Mouse (Mus musculus): Measurements from ENCODE around the gene Daxx. TPM values are rescaled to one million over a fixed set of nuclear protein-coding genes. Genes with fewer than 3 reads are reported as not detected.

The Daxx gene
- total RNA-seq, 2 experiments from 2014 or later = 25.5 to 27.7 TPM

DNA sequence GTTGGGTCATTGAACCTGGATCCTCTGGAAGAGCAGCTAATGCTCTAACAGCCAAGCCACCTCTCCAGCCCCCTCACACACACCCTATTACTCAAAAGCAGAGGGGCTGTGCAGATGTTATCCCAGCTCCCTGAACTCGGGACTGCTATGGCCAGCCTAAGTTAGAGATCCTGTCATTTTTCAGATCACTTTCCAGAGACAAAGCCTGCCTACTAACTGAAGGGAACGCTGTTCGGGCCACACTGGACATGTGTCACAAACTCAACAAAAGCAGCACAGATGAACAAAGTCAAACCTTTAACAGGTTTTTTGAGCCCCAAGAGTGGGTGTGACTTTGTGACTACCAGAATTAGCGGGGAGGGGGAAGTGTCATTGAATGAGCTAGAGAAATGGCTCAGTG lies 43.7 kb downstream of the Daxx start:
- no peak overlapping the region for H3K27ac ChIP-seq
- intact Hi-C loops (cut with DNase I) = no loop called here
- no peak for DNase-seq (ENCODE audit: extremely low spot score in 1 of 2, low spot score in 2 of 2)
- no peak overlapping the region for H3K4me3 ChIP-seq
- no peak for TF ChIP-seq CTCF (IDR thresholded peaks at IDR 0.05)

DNA sequence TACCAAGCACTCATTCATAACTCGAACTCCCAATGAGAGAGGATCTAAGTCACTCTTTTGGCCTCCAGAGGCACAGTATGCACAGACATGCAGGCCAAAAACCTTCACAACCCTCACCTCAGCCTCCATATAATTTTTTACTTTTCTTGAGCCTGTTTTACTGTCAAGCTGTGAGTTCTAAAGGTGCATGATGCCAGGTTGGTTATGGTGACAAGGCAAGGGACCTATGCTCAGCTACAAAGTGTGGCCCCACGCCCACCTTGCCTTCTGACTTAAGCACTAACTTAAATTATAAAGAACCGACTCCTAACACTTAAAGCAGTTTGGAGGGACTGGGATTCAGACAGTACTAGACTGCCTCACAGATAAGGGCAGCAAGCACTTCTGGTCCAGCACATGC lies 44.1 kb downstream of the Daxx start:
- no peak for TF ChIP-seq CTCF (IDR thresholded peaks at IDR 0.05)
- Histone ChIP-seq H3K27ac (no peak overlapping the region), H3K4me3 (no peak overlapping the region)
- intact Hi-C loops (cut with DNase I) = no loop called here
- no peak for DNase-seq (ENCODE audit: extremely low spot score in 1 of 2, low spot score in 2 of 2)

DNA sequence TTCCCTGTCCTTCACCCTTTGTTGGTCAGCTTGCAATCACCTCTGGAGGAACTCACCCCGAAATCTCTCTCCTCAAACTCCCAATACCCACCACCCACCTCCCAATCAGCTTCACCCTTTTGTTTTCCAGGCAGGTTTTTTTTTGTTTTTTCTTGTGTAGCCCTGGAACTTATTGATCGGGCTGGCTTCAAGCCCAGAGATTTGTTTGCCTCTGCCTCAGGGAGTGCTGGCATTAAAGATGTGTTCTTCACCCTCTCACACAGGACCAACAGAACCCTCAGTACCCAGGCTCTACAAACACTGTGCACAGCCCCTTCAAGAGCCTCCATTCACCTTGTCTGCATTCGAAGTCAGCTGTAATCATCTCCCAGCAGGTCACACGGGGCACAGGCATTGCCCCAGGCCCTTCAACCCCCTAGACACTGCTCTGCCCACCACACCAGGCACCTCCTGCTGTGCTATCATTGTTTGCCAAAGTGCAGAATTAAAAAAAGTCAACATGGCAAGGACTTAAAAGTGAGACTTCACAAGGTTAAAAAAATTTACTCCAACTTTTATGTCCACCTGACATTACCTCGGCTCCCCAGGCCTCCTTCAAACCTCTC lies 44.8 kb downstream of the Daxx start:
- intact Hi-C loops (cut with DNase I) = no loop called here
- H3K4me3 ChIP-seq = peak overlapping the region; percentile 66
- no peak for DNase-seq (ENCODE audit: extremely low spot score in 1 of 2, low spot score in 2 of 2)
- TF ChIP-seq CTCF (IDR thresholded peaks at IDR 0.05) = no peak
- H3K27ac ChIP-seq = no peak overlapping the region

DNA sequence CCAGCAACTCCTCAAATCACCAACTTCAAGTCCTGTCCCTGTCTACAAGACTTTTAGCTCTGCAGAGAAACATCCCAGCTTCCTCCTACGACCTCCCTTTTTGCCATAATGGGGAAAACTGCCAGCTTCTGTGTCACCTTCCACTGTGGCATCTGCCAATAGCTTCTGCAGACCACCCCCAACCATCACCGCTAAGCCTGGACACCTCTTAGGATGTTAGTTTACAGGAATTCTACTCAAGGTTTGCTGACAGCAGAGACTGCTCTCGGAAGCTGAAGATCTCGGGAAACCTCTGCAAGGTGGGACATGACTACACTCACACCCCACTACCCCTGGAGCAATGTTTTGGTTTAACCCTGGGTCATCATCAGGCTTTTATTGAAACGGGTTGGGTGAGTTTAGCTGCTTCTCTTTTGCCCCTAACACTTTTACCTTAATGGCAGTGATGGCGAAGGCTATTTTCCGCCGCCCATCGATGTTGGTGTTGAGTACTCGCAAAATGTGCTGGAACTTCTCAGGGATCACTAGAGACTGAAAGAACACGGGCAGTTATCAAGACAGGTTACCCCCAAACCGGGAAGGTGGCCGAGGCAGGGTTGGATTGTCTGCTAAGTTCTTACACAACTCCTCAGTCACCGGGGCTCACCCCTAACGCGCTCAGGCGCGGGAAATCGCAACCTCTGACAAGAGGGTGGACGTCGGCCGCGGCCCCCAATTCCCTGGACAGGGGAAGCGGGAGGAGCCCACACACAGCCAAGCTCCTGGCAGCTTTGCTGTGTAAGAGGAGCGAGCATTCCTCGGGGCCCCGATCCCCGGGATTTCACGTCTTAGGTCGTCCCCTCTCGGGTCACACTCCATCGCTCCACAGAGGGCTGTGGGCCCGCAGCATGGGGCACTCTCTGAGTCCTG lies 45.7 kb downstream of the Daxx start:
- DNase-seq (ENCODE audit: extremely low spot score in 1 of 2, low spot score in 2 of 2) = peak in 1 of 2 experiments; percentile 33
- no peak for TF ChIP-seq CTCF (IDR thresholded peaks at IDR 0.05)
- Histone ChIP-seq H3K27ac (peak overlapping the region; percentile 89), H3K4me3 (peak overlapping the region; percentile 66)
- intact Hi-C loops (cut with DNase I) = loop anchor here (1.0 kb wide), 1 partner anchor 15 kb away; the partner anchor contains the start of genes Pfdn6 and Wdr46

DNA sequence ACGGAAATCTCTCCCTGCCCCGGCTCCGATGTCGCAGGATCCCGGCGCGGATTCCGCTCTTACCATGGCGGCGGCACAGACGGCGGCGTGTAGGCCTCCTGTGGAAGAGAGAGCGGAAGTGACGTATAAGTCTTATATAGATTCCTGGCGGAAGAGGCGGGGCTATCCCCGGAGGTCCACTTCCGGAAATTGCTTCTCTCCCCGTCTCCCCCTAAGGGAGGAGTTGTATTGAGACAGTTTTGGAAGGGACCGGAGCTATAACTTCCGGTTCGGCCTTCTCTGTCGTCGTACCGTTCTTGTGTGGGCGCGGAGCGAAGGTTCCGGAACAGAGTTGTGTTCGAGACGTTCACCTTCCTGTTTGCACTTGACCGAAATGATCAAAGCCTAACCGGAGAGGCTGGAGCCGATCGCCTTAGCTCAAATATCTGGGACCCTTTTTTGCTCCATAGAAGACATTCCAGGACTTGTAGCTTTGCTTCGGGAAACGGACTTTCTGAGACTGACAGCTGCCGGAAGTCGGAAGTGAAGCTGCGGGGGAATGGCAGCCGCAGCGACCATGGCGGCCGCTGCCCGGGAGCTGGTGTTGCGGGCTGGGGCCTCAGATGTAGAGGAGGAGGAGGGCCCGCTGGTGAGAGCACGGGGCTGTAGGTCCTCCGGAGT lies 46.5 kb downstream of the Daxx start, which contains the start of the genes Vps52 and Rps18:
Gene Vps52, plus strand, starts transcription at position 258 of the 660 bp plus-strand sequence.
Gene Rps18, minus strand, starts transcription at position 447 of the 660 bp plus-strand sequence.
- TF ChIP-seq CTCF (IDR thresholded peaks at IDR 0.05) = peak; percentile 39
- peak within 1 kb of the TSS; percentile 66 for H3K4me3 ChIP-seq
- H3K27ac ChIP-seq = peak within 1 kb of the TSS; percentile 94
- peak; percentile 96 for DNase-seq (ENCODE audit: extremely low spot score in 1 of 2, low spot score in 2 of 2)
- intact Hi-C loops (cut with DNase I) = loop anchor here (1.0 kb wide), 1 partner anchor 15 kb away; the partner anchor contains the start of genes Pfdn6 and Wdr46

DNA sequence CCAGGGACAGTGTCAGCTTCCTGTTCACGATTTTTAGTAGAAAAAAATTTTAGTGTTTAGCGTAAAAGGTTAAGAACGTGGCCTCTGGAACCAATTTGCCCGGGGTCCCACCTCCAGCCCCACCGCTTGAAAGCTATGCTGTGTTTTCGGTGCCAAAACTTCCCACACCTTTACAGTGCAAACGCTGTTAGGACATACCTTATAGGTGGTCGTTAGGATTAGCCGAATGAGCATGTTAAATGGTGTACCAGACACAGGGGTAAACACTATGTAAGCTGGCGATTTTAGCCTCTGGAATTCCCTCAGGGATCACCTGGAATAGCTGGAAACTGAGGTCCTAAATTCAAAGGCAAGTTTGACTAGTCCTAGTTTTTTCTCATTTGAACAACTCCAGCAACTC lies 47.1 kb downstream of the Daxx start:
- no peak for DNase-seq (ENCODE audit: extremely low spot score in 1 of 2, low spot score in 2 of 2)
- Histone ChIP-seq H3K4me3 (peak overlapping the region; percentile 66), H3K27ac (peak overlapping the region; percentile 94)
- intact Hi-C loops (cut with DNase I) = no loop called here
- no peak for TF ChIP-seq CTCF (IDR thresholded peaks at IDR 0.05)

DNA sequence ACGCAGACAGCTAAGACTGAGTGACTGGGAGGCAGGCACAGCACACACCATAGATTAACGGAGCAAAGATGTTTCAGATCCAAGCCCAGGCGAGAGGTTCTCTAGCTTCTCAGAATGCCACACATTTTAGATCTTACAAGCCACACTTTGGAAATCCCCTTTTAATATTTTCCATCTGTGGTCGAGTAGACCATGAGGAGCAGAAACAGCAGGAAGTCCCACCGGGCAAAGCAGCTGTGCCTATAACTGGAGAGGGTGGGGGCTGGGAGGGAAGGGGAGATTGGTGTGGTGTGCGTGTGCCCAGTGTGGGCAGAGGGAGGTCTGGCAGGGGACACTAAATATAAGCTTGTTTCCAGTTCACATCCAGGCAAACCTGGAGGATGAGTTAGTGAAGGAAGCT lies 48.3 kb downstream of the Daxx start:
- no peak overlapping the region for H3K4me3 ChIP-seq
- DNase-seq (ENCODE audit: extremely low spot score in 1 of 2, low spot score in 2 of 2) = no peak
- no peak for TF ChIP-seq CTCF (IDR thresholded peaks at IDR 0.05)
- intact Hi-C loops (cut with DNase I) = no loop called here
- H3K27ac ChIP-seq = no peak overlapping the region

DNA sequence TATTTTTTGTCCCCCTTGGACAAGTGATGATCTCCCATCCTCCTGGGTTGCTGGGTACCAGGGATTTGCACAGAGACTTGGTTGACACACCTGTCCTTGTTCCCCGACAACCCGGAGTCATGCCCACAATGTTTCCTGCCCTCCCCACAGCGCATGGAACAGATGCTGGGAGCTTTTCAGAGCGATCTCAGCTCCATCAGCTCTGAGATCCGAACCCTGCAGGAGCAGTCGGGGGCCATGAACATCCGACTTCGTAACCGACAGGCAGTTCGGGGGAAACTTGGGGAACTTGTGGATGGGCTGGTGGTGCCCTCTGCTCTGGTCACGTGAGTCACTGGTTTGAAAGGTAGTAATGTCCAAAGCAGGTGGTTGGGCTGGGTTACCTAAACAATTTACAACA lies 49.2 kb downstream of the Daxx start:
- intact Hi-C loops (cut with DNase I) = no loop called here
- no peak for TF ChIP-seq CTCF (IDR thresholded peaks at IDR 0.05)
- DNase-seq (ENCODE audit: extremely low spot score in 1 of 2, low spot score in 2 of 2) = peak in 1 of 2 experiments; percentile 7
- no peak overlapping the region for H3K4me3 ChIP-seq
- H3K27ac ChIP-seq = no peak overlapping the region

DNA sequence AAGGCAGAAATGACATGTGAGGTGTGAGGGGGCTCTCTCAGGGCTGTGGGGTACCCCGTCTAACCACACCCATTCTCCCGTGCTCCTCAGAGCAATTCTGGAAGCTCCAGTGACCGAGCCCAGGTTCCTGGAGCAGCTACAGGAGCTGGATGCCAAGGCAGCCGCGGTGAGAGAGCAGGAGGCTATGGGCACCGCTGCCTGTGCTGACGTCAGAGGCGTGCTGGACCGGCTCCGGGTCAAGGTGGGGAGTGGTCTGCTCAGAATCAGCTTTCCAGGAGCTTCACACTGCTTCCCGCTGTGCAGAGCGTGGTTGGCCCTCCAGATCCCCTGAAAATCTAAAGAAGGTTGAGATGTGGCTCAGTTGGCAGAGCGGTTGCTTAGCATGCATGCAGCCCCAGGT lies 49.9 kb downstream of the Daxx start:
- no peak for TF ChIP-seq CTCF (IDR thresholded peaks at IDR 0.05)
- Histone ChIP-seq H3K4me3 (no peak overlapping the region), H3K27ac (no peak overlapping the region)
- intact Hi-C loops (cut with DNase I) = loop anchor here (1.0 kb wide), 1 partner anchor 62 kb away; no protein-coding TSS in a partner anchor
- DNase-seq (ENCODE audit: extremely low spot score in 1 of 2, low spot score in 2 of 2) = peak in 1 of 2 experiments; percentile 15

DNA sequence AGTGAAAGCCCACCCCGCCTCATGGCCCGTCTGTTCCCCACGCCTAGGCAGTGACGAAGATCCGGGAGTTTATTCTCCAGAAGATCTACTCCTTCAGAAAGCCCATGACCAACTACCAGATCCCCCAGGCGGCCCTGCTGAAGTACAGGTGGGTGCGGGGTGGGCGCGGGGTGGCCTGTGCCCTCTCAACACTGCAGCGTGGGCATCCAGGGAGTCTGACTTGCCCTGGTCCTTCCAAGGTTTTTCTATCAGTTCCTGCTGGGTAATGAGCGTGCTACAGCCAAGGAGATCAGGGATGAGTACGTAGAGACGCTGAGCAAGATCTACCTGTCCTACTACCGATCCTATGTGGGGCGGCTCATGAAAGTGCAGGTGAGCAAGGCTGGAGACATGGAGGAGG lies 50.7 kb downstream of the Daxx start:
- no peak overlapping the region for H3K4me3 ChIP-seq
- no peak for TF ChIP-seq CTCF (IDR thresholded peaks at IDR 0.05)
- peak in 1 of 2 experiments; percentile 8 for DNase-seq (ENCODE audit: extremely low spot score in 1 of 2, low spot score in 2 of 2)
- intact Hi-C loops (cut with DNase I) = loop anchor here (1.0 to 2.0 kb wide), 2 partner anchors 61 to 1319 kb away; no protein-coding TSS in a partner anchor
- H3K27ac ChIP-seq = no peak overlapping the region

DNA sequence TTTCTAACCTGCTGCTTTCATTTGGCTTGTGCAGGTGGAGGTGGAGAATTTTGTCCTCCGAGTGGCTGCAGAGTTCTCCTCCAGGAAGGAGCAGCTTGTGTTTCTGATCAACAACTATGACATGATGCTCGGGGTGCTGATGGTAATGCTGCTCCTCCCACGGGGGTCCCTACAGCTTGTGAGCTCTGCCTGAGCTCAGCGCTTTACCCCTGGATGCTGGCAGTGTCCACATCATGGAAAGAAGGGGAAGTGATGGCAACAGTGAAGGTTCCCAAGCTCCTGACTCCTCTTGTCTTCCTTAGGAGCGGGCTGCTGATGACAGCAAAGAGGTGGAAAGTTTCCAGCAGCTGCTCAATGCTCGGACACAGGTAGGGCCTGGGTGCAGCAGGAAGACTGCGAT lies 53.7 kb downstream of the Daxx start:
- TF ChIP-seq CTCF (IDR thresholded peaks at IDR 0.05) = no peak
- no peak for DNase-seq (ENCODE audit: extremely low spot score in 1 of 2, low spot score in 2 of 2)
- intact Hi-C loops (cut with DNase I) = no loop called here
- H3K27ac ChIP-seq = no peak overlapping the region
- no peak overlapping the region for H3K4me3 ChIP-seq

Small RNA genes lying within 50 kb of the gene (microRNA-seq; reads per million reads assigned to microRNA genes)
- gene Gm27740 = 0 reads per million in 2 experiments

Other genes starting within 250 kb of the Daxx start
- gene Hnrnpm, start 222.6 kb upstream of the Daxx start, total RNA-seq (2021) = 100 to 1,000 TPM; 137 to 162 TPM
- gene March2, start 190.7 kb upstream of the Daxx start, total RNA-seq (2021) = 10 to 100 TPM; 93.2 to 94.9 TPM
- 100 to 1,000 TPM; 345 to 358 TPM for gene Rab11b, start 148.9 kb upstream of the Daxx start, total RNA-seq (2021)
- 1 to 10 TPM; 3.4 to 4.3 TPM for gene Angptl4, start 127.6 kb upstream of the Daxx start, total RNA-seq (2021)
- 10 to 100 TPM; 32.3 to 38.7 TPM for gene Kank3, start 98.9 kb upstream of the Daxx start, total RNA-seq (2021)
- 100 to 1,000 TPM; 600 to 661 TPM for gene Rps28, start 84.9 kb upstream of the Daxx start, total RNA-seq (2021)
- 100 to 1,000 TPM; 190 to 211 TPM for gene Ndufa7, start 84.8 kb upstream of the Daxx start, total RNA-seq (2021)
- 10 to 100 TPM; 19.8 to 26.8 TPM for gene Cd320, start 66.3 kb upstream of the Daxx start, total RNA-seq (2021)
- gene Gm7029, start 35.6 kb upstream of the Daxx start, total RNA-seq (2021) = not detected
- 1 to 10 TPM; 2.2 to 3.1 TPM for gene Kifc1, start 18.8 kb upstream of the Daxx start, total RNA-seq (2021)
- gene Platr17, start 4.3 kb upstream of the Daxx start, total RNA-seq (2021) = not detected
- 10 to 100 TPM; 41.3 to 44.2 TPM for gene Tapbp, start 6.5 kb downstream of the Daxx start, total RNA-seq (2021)
- 10 to 100 TPM; 35.8 to 36.0 TPM for gene Zbtb22, start 6.5 kb downstream of the Daxx start, total RNA-seq (2021)
- 10 to 100 TPM; 63.4 to 74.3 TPM for gene Rgl2, start 20.1 kb downstream of the Daxx start, total RNA-seq (2021)
- 10 to 100 TPM; 93.0 to 97.6 TPM for gene Pfdn6, start 30.9 kb downstream of the Daxx start, total RNA-seq (2021)
- 10 to 100 TPM; 14.7 to 18.4 TPM for gene Wdr46, start 31.2 kb downstream of the Daxx start, total RNA-seq (2021)
- 1 to 10 TPM; 6.3 to 6.5 TPM for gene B3galt4, start 42.1 kb downstream of the Daxx start, total RNA-seq (2021)
- 10 to 100 TPM; 74.6 to 82.7 TPM for gene Vps52, start 46.4 kb downstream of the Daxx start, total RNA-seq (2021)
- gene Rps18, start 46.6 kb downstream of the Daxx start, total RNA-seq (2021) = 100 to 1,000 TPM; 311 to 327 TPM
- gene H2-K1, start 90.9 kb downstream of the Daxx start, total RNA-seq (2021) = 10 to 100 TPM; 19.7 to 23.5 TPM
- 10 to 100 TPM; 34.8 to 44.9 TPM for gene Ring1, start 115.3 kb downstream of the Daxx start, total RNA-seq (2021)
- 10 to 100 TPM; 34.4 to 41.2 TPM for gene H2-Ke6, start 118.6 kb downstream of the Daxx start, total RNA-seq (2021)
- gene Slc39a7, start 122.3 kb downstream of the Daxx start, total RNA-seq (2021) = 100 to 1,000 TPM in 1 of 2 experiments, 10 to 100 TPM in 1; 98.6 to 104 TPM
- 10 to 100 TPM; 84.7 to 86.2 TPM for gene Rxrb, start 122.4 kb downstream of the Daxx start, total RNA-seq (2021)
- 10 to 100 TPM; 11.3 to 15.2 TPM for gene Col11a2, start 130.0 kb downstream of the Daxx start, total RNA-seq (2021)
- under 1 TPM in 1 of 2 experiments, not detected in 1; 0.47 TPM for gene H2-Oa, start 182.9 kb downstream of the Daxx start, total RNA-seq (2021)
- gene H2-DMa, start 210.1 kb downstream of the Daxx start, total RNA-seq (2021) = 10 to 100 TPM; 23.3 to 28.2 TPM
- 100 to 1,000 TPM; 177 to 179 TPM for gene Brd2, start 213.2 kb downstream of the Daxx start, total RNA-seq (2021)
- under 1 TPM; 0.56 to 0.59 TPM for gene H2-DMb2, start 233.9 kb downstream of the Daxx start, total RNA-seq (2021)
- gene H2-DMb1, start 243.7 kb downstream of the Daxx start, total RNA-seq (2021) = 1 to 10 TPM; 1.1 to 1.7 TPM

Measured in left cerebral cortex, adult 2 months (tissue).